Mouse (Mus musculus) kidney, adult 8-10 months (tissue): ENCODE results near the gene H2al1c.
"Not testable (repeated sequence)": the region's sequence is repeated elsewhere in the genome, so short reads cannot be mapped to it uniquely, and the experiment has no call there.

Experiments
- DNase-seq, 2 experiments: peaks; one replicate each; pipeline ENCODE4 v3.0.0; 2022

Gene H2al1c

DNA sequence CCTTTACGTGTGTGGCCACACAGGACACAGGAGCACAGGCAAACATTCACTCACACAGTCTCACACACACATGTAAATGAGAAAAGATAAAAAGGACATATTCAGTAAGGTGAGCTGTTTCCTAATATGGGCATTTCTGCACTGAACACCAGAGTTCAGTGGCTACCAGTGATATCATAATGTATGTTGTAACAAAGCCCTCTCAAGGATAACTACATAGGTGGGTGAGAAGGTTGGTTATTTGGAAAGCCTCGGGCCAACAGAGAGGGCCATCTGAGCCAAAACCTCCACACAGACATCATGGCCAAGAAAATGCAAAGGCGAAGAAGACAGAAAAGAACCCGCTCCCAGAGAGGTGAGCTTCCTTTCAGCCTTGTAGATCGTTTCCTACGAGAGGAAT is at the start of gene H2al1c:
TSS of gene H2al1c (plus strand) at position 301 of the 400 bp plus-strand sequence.
- DNase-seq: not testable (repeated sequence)

- no peak for DNase-seq
Observed at GRCm38 (mm10) chrX:11264918-11265317, 40.5 kb upstream of the H2al1c start.

- DNase-seq: peak; percentile 6 to 33
Observed at GRCm38 (mm10) chrX:11267791-11268190, 37.7 kb upstream of the H2al1c start.

- DNase-seq: no peak
Observed at GRCm38 (mm10) chrX:11269074-11269473, 36.4 kb upstream of the H2al1c start.

GRCm38 (mm10) chrX:11273190-11273589 is 32.3 kb upstream of the H2al1c start:
- DNase-seq: no peak

DNA sequence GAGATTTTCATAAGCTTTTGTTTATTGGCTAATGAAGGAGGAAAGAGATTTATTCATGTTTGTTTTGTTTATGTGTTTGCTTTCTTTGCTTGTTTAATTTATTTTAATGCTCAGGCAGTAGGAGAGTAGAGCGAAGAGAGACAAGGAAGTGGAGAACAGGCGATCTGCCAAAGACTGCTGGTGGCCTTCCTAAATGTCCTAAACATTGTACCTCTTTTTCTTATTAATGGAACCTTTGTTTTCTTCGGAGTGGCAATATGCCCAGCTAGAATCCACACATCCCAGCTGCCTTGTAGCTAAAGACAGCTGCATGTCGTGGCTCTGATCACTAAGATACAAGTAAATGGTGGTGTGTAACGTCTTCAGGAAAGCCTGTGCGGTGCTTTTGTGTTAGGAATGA is 28.4 kb upstream of the H2al1c start:
- DNase-seq: no peak

DNA sequence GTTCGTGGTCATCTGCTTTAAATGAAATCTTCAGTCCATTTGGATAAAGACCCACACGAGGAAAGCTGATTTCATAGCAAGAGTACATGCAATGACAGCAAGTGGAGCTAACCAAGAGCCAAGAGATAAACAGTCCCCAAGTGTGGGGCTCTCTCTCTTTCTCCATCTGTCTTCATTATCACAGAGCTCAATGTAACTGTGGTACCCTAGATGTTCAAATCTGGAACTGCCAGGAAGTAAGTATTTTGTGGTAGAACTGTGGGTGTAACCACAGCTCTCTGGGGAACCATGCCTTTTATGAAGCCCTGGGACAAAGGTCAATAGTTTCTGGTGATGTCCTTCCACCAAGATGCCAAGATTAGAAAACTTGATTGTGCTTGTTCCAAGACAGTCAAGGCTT is 24.7 kb upstream of the H2al1c start:
- DNase-seq: no peak

GRCm38 (mm10) chrX:11288306-11288882 is 17.1 kb upstream of the H2al1c start:
- DNase-seq: peak in 1 of 2 experiments; percentile 4

DNA sequence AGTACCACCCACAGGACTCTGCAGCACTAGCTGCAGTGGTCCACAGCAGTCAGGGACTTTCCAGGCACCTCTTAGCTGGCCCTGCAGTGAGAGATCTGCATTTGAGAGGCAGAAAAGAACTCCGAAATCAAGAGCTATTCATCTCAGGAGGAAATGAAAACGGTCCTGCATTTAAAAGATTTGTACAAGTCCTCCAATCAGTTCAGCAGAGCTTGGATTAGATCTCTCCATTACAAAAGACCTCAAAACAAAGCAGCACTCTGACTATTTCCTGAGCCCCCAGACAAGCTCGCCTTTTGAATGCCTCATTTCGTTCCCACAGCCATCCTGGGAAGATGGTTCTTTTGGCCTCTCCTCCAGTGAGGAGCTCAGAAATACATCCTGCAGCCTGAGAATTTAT is 16.2 kb upstream of the H2al1c start:
- no peak for DNase-seq

DNA sequence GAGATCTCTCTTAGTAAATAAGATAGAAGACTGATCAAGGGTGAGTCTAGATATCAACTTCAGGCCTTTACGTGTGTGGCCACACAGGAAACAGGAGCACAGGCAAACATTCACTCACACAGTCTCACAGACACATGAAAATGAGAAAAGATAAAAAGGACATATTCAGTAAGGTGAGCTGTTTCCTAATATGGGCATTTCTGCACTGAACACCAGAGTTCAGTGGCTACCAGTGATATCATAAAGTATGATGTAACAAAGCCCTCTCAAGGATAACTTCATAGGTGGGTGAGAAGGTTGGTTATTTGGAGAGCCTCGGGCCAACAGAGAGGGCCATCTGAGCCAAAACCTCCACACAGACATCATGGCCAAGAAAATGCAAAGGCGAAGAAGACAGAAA is 6.5 kb upstream of the H2al1c start, which contains the start of gene H2al1a:
TSS of gene H2al1a (plus strand) at position 301 of the 400 bp plus-strand sequence.
- DNase-seq: not testable (repeated sequence)

GRCm38 (mm10) chrX:11302132-11302531 is 3.3 kb upstream of the H2al1c start, which contains the start of gene H2al1b:
TSS of gene H2al1b (plus strand) at chrX:11302432.
- not testable (repeated sequence) for DNase-seq

DNA sequence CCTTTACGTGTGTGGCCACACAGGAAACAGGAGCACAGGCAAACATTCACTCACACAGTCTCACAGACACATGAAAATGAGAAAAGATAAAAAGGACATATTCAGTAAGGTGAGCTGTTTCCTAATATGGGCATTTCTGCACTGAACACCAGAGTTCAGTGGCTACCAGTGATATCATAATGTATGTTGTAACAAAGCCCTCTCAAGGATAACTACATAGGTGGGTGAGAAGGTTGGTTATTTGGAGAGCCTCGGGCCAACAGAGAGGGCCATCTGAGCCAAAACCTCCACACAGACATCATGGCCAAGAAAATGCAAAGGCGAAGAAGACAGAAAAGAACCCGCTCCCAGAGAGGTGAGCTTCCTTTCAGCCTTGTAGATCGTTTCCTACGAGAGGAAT is 3.1 kb downstream of the H2al1c start, which contains the start of gene H2al1d:
TSS of gene H2al1d (plus strand) at position 301 of the 400 bp plus-strand sequence.
- DNase-seq: not testable (repeated sequence)

- not testable (repeated sequence) for DNase-seq
Observed at GRCm38 (mm10) chrX:11311634-11312033, 6.2 kb downstream of the H2al1c start, which contains the start of gene H2al1e. TSS of gene H2al1e (plus strand) at chrX:11311934.

DNA sequence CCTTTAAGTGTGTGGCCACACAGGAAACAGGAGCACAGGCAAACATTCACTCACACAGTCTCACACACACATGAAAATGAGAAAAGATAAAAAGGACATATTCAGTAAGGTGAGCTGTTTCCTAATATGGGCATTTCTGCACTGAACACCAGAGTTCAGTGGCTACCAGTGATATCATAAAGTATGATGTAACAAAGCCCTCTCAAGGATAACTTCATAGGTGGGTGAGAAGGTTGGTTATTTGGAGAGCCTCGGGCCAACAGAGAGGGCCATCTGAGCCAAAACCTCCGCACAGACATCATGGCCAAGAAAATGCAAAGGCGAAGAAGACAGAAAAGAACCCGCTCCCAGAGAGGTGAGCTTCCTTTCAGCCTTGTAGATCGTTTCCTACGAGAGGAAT is 9.4 kb downstream of the H2al1c start, which contains the start of gene H2al1f:
TSS of gene H2al1f (plus strand) at position 301 of the 400 bp plus-strand sequence.
- DNase-seq: not testable (repeated sequence)

DNA sequence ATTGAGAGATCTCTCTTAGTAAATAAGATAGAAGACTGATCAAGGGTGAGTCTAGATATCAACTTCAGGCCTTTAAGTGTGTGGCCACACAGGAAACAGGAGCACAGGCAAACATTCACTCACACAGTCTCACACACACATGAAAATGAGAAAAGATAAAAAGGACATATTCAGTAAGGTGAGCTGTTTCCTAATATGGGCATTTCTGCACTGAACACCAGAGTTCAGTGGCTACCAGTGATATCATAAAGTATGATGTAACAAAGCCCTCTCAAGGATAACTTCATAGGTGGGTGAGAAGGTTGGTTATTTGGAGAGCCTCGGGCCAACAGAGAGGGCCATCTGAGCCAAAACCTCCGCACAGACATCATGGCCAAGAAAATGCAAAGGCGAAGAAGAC is 12.5 kb downstream of the H2al1c start, which contains the start of gene H2al1g:
TSS of gene H2al1g (plus strand) at position 301 of the 400 bp plus-strand sequence.
- not testable (repeated sequence) for DNase-seq

DNA sequence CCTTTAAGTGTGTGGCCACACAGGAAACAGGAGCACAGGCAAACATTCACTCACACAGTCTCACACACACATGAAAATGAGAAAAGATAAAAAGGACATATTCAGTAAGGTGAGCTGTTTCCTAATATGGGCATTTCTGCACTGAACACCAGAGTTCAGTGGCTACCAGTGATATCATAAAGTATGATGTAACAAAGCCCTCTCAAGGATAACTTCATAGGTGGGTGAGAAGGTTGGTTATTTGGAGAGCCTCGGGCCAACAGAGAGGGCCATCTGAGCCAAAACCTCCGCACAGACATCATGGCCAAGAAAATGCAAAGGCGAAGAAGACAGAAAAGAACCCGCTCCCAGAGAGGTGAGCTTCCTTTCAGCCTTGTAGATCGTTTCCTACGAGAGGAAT is 15.7 kb downstream of the H2al1c start, which contains the start of gene H2al1h:
TSS of gene H2al1h (plus strand) at position 301 of the 400 bp plus-strand sequence.
- not testable (repeated sequence) for DNase-seq

- DNase-seq: not testable (repeated sequence)
Observed at GRCm38 (mm10) chrX:11324359-11324758, 18.9 kb downstream of the H2al1c start, which contains the start of gene H2al1i. TSS of gene H2al1i (plus strand) at chrX:11324659.

DNA sequence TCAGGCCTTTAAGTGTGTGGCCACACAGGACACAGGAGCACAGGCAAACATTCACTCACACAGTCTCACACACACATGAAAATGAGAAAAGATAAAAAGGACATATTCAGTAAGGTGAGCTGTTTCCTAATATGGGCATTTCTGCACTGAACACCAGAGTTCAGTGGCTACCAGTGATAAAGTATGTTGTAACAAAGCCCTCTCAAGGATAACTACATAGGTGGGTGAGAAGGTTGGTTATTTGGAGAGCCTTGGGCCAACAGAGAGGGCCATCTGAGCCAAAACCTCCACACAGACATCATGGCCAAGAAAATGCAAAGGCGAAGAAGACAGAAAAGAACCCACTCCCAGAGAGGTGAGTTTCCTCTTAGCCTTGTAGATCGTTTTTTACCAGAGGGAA is 22.1 kb downstream of the H2al1c start, which contains the start of gene H2al1j:
TSS of gene H2al1j (plus strand) at position 301 of the 400 bp plus-strand sequence.
- not testable (repeated sequence) for DNase-seq

DNA sequence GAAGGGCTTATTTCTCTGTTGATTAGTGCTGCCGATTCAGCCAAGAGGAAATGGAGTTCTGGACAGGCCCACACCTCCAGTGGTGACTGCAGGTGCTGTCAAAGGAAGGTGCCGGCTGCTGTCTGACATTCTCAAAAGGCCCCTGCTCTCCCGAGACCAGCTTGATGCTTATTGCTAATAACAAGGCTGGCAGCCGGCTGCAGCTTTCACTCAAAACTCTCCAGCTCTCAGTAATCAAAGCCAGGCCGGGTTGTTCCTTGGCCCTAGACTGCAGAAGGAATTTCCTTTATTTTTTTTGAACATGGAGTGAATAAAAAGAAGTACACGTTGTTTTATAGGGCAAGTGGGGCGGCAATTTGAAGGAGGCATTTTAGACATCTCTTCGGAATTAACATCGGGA is 40.3 kb downstream of the H2al1c start:
- DNase-seq: no peak

- DNase-seq: no peak
Observed at GRCm38 (mm10) chrX:11346756-11347155, 41.3 kb downstream of the H2al1c start.
